Mouse (Mus musculus) heart, postnatal 0 days (tissue): ENCODE measurements around the gene Efcab12. TPM values are rescaled to one million over a fixed set of nuclear protein-coding genes. Genes with fewer than 3 reads are reported as not detected.

Experiments
- ATAC-seq: fragments of 200-750 bp; cut with Nextera tagmentation; 2 replicates; pipeline ENCODE4 v1.8.0; 2017; ENCODE audit warnings: low read depth, moderate number of reproducible peaks, moderate library complexity; ENCODE audit not compliant: insufficient read depth
- DNase-seq: peaks from one replicate; pipeline ENCODE4 v3.0.0-alpha.2; 2016; ENCODE audit warnings: low spot score
- H3K27ac ChIP-seq: fragments of 300-500 bp; sonication (generic); 2 replicates; pipeline ENCODE4 v1.5.1; 2014; ENCODE audit warnings: low read depth, mild to moderate bottlenecking
- H3K27me3 ChIP-seq: fragments of 300-500 bp; sonication (generic); 2 replicates; pipeline ENCODE4 v1.6.1; 2014; ENCODE audit warnings: low read length, mixed read lengths; ENCODE audit not compliant: control insufficient read depth, insufficient read depth
- H3K36me3 ChIP-seq: fragments of 300-500 bp; sonication (generic); replicated peaks from 2 replicates; pipeline ENCODE4 v1.6.1; 2014; ENCODE audit warnings: low read length, mixed read lengths; ENCODE audit not compliant: control insufficient read depth, insufficient read depth
- H3K4me1 ChIP-seq: fragments of 300-500 bp; sonication (generic); 2 replicates; pipeline ENCODE4 v1.6.1; 2014; ENCODE audit warnings: antibody characterized with exemption; ENCODE audit not compliant: control insufficient read depth, insufficient read depth
- H3K4me2 ChIP-seq: fragments of 300-500 bp; sonication (generic); 2 replicates; pipeline ENCODE4 v1.6.1; 2014; ENCODE audit warnings: low read depth, mild to moderate bottlenecking, low read length, moderate library complexity
- H3K4me3 ChIP-seq: fragments of 300-500 bp; sonication (generic); 2 replicates; pipeline ENCODE4 v1.5.1; 2014; ENCODE audit warnings: low read depth, low read length
- H3K9ac ChIP-seq: fragments of 300-500 bp; sonication (generic); replicated peaks from 2 replicates; pipeline ENCODE4 v1.6.1; 2014; ENCODE audit warnings: low read depth, low read length, mixed read lengths
- H3K9me3 ChIP-seq: fragments of 300-500 bp; sonication (generic); replicated peaks from 2 replicates; pipeline ENCODE4 v1.6.1; 2016; ENCODE audit warnings: low read length; ENCODE audit not compliant: control insufficient read depth
- CTCF ChIP-seq: IDR thresholded peaks from 2 replicates; pipeline ENCODE4 v1.5.1; 2016; ENCODE audit warnings: antibody characterized with exemption, control low read depth, low read depth
- EP300 ChIP-seq: IDR thresholded peaks from 2 replicates; pipeline ENCODE4 v1.6.1; 2016; ENCODE audit warnings: antibody characterized with exemption, low read depth
- WGBS: fragments of 180-500 bp; shearing (Covaris S2); extraction: QIAGEN DNeasy Blood & Tissue Kit; methylation state at CpG from one replicate; pipeline ENCODE4 v1.1.7; 2014; 5-methylcytosine and 5-hydroxymethylcytosine counted together
- polyA plus RNA-seq: library from polyadenylated mRNA; unstranded; fragments of >200 nt; fragmentation: Nextera tagmentation; extraction: Ambion mirVana; gene quantifications from 2 replicates; pipeline ENCODE4 v1.2.1, GENCODE M21; 2015
- total RNA-seq: library from RNA; depleted of rRNA; stranded (reverse); fragments of >200 nt; gene quantifications from 2 replicates; pipeline ENCODE4 v1.2.3, GENCODE M21; 2014; ENCODE audit warnings: low replicate concordance

Efcab12 gene
- total and polyA plus RNA-seq, 2 experiments from 2014 or later = 0.30 TPM; not detected in 1

DNA sequence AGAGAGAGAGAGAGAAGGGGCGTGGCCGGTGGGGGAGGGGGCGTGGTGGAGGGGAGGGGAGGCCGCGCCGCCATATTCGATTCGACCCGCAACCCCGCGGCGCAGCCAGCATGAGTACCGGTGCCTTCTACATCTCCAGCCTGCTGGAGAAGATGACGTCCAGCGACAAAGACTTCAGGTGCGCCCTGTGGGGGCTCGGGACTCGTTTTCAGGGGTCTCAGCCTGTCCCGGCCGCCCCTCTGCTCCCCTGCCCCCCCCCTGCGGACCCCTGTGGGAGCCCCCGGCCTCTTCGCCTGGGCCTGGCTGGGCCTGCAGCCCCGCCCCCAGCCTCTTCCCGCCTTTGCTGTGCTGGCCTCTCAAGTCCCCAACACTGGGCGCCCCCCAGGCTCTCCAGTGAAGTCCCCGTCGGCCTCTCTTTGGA, 63.7 kb downstream of the Efcab12 start, which contains the start of gene Cand2:
TSS of gene Cand2 (plus strand) at position 38 of the 421 bp plus-strand sequence.
- Histone ChIP-seq H3K4me1 (peaks cover 17% of the 10 kb centered on the region), H3K27ac (peak within 1 kb of the TSS; percentile 91), H3K36me3 (peaks cover 10% of the 10 kb centered on the region; the same call in 1 of the 2 replicates), H3K27me3 (no peaks in the 10 kb centered on the region), H3K9me3 (no peaks in the 10 kb centered on the region), H3K4me2 (peak within 1 kb of the TSS; percentile 76), H3K9ac (peak within 1 kb of the TSS; percentile 78), H3K4me3 (peak within 1 kb of the TSS; percentile 95)
- TF ChIP-seq EP300 = no peak
- TF ChIP-seq CTCF = no peak
- peak; percentile 43 for DNase-seq
- 0% methylated on average over 16 of the region's 28 CpGs for WGBS
- ATAC-seq = peak; percentile 39; the same call in 1 of the 2 replicates

DNA sequence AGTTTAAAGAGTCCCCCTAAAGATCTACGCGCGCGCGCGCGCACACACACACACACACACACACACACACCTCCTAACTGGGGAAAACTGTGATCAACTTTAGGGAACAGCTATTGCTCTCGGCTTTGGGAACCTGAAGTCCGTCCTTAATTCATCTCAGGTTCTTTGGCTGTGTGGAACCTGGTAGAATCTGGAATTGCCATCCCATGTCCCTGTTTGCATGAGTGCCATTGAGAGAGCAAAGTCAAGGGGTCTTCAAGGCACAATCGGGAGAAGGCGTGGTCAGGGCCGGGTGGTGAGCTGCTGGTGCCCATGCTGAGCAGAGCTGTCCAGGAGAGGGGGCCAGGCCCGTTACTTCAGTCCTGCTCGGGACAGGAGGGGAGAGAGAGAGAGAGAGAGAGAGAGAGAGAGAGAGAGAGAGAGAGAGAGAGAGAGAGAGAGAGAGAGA, 64.2 kb downstream of the Efcab12 start:
- peak; percentile 46; the same call in 1 of the 2 replicates for ATAC-seq
- DNase-seq = peak; percentile 63
- 3% methylated on average over 14 of the region's 14 CpGs for WGBS

DNA sequence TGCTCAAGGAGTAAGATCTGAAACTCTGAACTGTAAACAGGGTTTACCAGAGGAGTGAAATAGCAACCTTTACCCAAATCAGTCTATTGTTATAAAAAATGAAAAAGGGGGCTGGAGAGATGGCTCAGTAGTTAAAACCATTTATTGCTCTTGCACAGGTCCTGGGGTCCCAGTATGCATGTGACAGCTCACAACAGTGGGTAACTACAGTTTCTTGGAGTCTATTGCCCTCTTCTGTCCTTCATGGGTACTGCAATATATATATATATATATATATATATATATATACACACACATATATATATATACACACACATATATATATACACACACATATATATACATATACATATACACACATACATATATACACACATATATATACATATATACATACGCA, 65.6 kb downstream of the Efcab12 start:
- Histone ChIP-seq H3K9me3 (no peaks in the 10 kb centered on the region), H3K27ac (no peak overlapping the region), H3K4me3 (no peak overlapping the region), H3K4me2 (no peak overlapping the region), H3K36me3 (no peaks in the 10 kb centered on the region), H3K9ac (no peak overlapping the region), H3K27me3 (no peaks in the 10 kb centered on the region), H3K4me1 (peaks cover 17% of the 10 kb centered on the region)
- TF ChIP-seq CTCF = peak; percentile 37
- TF ChIP-seq EP300 = no peak
- DNase-seq = no peak
- no peak for ATAC-seq
- WGBS = 86% methylated on average over 1 of the region's 1 CpGs

More for the DNA sequence above, 64.2 kb downstream of the Efcab12 start:
- TF ChIP-seq EP300 (no peak), CTCF (no peak)
- peak overlapping the region; percentile 95 for H3K4me3 ChIP-seq
- H3K9ac ChIP-seq = peak overlapping the region; percentile 46
- peak overlapping the region; percentile 76 for H3K4me2 ChIP-seq
- H3K9me3 ChIP-seq = no peaks in the 10 kb centered on the region
- peaks cover 8% of the 10 kb centered on the region; the same call in 1 of the 2 replicates for H3K36me3 ChIP-seq
- peaks cover 17% of the 10 kb centered on the region for H3K4me1 ChIP-seq
- H3K27me3 ChIP-seq = no peaks in the 10 kb centered on the region
- peak overlapping the region; percentile 77 for H3K27ac ChIP-seq

DNA sequence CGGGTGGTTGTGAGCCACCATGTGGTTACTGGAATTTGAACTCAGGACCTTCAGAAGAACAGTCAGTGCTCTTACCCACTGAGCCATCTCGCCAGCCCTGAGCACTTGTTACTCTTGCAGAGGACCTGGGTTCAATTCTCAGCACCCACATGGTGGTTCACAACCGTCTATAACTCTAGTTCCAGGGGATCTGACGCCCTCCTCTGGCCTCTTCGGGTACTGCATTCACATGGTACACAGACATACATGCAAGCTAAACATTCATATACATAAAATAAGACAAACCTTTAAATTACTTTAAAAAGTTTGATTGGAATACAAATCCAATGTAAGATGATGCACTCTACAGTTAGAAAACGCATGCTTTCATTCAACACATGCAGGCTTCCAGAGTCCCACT, 66.0 kb downstream of the Efcab12 start:
- no peaks in the 10 kb centered on the region for H3K36me3 ChIP-seq
- H3K9ac ChIP-seq = no peak overlapping the region
- H3K4me1 ChIP-seq = peaks cover 17% of the 10 kb centered on the region
- H3K9me3 ChIP-seq = no peaks in the 10 kb centered on the region
- no peaks in the 10 kb centered on the region for H3K27me3 ChIP-seq
- 80% methylated on average over 6 of the region's 6 CpGs for WGBS
- no peak overlapping the region for H3K27ac ChIP-seq
- TF ChIP-seq EP300 (no peak), CTCF (no peak)
- no peak for ATAC-seq
- H3K4me2 ChIP-seq = no peak overlapping the region
- no peak overlapping the region for H3K4me3 ChIP-seq
- DNase-seq = no peak

DNA sequence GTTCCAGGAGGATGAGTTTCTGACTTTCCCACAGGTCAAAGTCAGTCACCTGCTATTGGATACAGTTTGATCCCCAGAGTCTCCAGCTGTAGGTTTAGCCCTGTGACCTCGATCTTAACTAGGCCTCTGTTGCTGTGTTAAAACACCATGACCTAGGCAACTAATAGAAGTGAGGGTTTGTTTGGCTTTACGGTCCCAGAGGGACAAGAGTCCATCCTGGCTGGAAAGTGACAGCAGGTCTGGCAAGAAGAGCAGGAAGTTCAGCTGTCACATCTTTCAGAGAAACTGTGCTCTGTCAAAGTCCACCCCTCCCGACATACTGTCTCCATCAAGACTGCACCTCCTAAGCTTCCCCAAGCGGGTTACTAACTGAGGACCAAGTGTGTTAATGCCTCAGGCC, 67.4 kb downstream of the Efcab12 start:
- Histone ChIP-seq H3K4me3 (no peak overlapping the region), H3K9ac (no peak overlapping the region), H3K27ac (no peak overlapping the region), H3K27me3 (no peaks in the 10 kb centered on the region), H3K4me2 (no peak overlapping the region), H3K36me3 (no peaks in the 10 kb centered on the region), H3K4me1 (peaks cover 7% of the 10 kb centered on the region), H3K9me3 (no peaks in the 10 kb centered on the region)
- no peak for ATAC-seq
- WGBS = 51% methylated on average over 4 of the region's 4 CpGs
- no peak for DNase-seq
- TF ChIP-seq CTCF (no peak), EP300 (no peak)

DNA sequence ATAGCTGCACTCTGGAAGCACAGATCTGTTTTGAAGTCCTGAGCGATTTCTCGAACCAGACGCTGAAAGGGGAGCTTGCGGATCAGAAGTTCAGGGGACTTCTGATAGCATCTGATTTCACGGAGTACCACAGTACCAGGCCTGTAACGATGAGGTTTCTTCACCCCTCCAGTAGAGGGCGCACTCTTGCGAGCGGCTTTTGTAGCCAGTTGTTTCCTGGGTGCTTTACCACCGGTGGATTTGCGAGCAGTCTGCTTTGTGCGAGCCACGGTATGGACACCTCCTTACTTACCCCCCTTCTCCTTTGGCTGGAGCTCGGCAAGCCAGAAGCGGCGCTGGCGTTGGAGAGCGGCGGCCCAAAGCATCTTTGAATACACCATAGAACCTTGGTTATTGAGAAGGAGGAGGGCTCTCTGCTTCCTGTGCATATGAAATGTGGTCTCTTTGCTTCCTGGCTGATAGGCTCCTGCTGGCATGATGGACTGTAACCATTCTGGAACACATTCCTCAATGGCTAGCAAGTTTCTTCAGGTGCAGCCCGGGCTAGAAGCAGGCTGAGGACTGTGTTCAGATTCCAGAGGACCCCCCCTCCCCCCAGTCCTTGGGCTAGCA, 68.0 kb downstream of the Efcab12 start:
- Histone ChIP-seq H3K4me2 (no peak overlapping the region), H3K36me3 (no peaks in the 10 kb centered on the region), H3K4me3 (no peak overlapping the region), H3K4me1 (peaks cover 2% of the 10 kb centered on the region), H3K9ac (no peak overlapping the region), H3K9me3 (no peaks in the 10 kb centered on the region), H3K27me3 (no peaks in the 10 kb centered on the region), H3K27ac (no peak overlapping the region)
- TF ChIP-seq EP300 = no peak
- no peak for TF ChIP-seq CTCF
- 84% methylated on average over 20 of the region's 20 CpGs for WGBS
- ATAC-seq = no peak
- no peak for DNase-seq
